Mouse (Mus musculus) CH12.LX (cell line): ENCODE measurements around the gene Higd1c. TPM values are rescaled to one million over a fixed set of nuclear protein-coding genes. Genes with fewer than 3 reads are reported as not detected.

Experiments
- DNase-seq: peaks from one replicate; pipeline ENCODE4 v3.0.0-alpha.2; 2013; ENCODE audit errors: extremely low read depth
- H3K27ac ChIP-seq: 2 replicates; pipeline ENCODE4 v1.5.1; 2012; ENCODE audit warnings: low read depth, mild to moderate bottlenecking, control low read depth, moderate library complexity; ENCODE audit not compliant: insufficient read depth
- H3K27me3 ChIP-seq: replicated peaks from 2 replicates; pipeline ENCODE3; 2012; ENCODE audit warnings: inconsistent platforms
- H3K36me3 ChIP-seq, 2 experiments: replicated peaks in 1 of 2; 2 replicates each; pipeline versions ENCODE3 to v1.6.1; 2012; ENCODE audit warnings: inconsistent platforms in 1 of 2, low read length in 1 of 2, mild to moderate bottlenecking in 1 of 2, mixed read lengths in 1 of 2, moderate library complexity in 1 of 2; ENCODE audit not compliant: control insufficient read depth in 1 of 2, insufficient read depth in 1 of 2
- H3K4me1 ChIP-seq, 2 experiments: 2 replicates each; pipeline ENCODE4 v1.6.1; 2012; ENCODE audit warnings: inconsistent platforms in 1 of 2, moderate library complexity in 1 of 2; ENCODE audit not compliant: insufficient read depth in 2 of 2, control insufficient read depth in 1 of 2
- H3K4me2 ChIP-seq: 2 replicates; pipeline ENCODE4 v1.6.1; 2012; ENCODE audit warnings: low read depth, mild to moderate bottlenecking, control low read depth; ENCODE audit not compliant: poor library complexity, insufficient read depth, severe bottlenecking
- H3K4me3 ChIP-seq, 3 experiments: fragments of 150-350 bp in 1 of 3; sonication (generic) in 1 of 3; replicated peaks in 1 of 3; 2 replicates each; pipeline versions ENCODE3 to v1.5.1; 2011 to 2012; ENCODE audit warnings: low read depth in 2 of 3, low read length in 2 of 3, mild to moderate bottlenecking in 2 of 3, moderate library complexity in 2 of 3, control low read depth in 1 of 3, improper control_type of control experiment in 1 of 3, inconsistent platforms in 1 of 3, mixed read lengths in 1 of 3; ENCODE audit not compliant: poor library complexity in 1 of 3
- H3K79me2 ChIP-seq: replicated peaks from 2 replicates; pipeline ENCODE4 v1.6.1; 2012; ENCODE audit warnings: mild to moderate bottlenecking, moderate library complexity; ENCODE audit not compliant: control insufficient read depth, poor library complexity, insufficient read depth, severe bottlenecking; ENCODE audit errors: extremely low read depth
- H3K9ac ChIP-seq: 2 replicates; pipeline ENCODE4 v1.6.1; 2012; ENCODE audit warnings: low read depth, mild to moderate bottlenecking, control low read depth, moderate library complexity; ENCODE audit not compliant: insufficient read depth
- H3K9me3 ChIP-seq: replicated peaks from 2 replicates; pipeline ENCODE3; 2012; ENCODE audit warnings: low read length, inconsistent platforms, mixed read lengths
- BHLHE40 ChIP-seq: IDR thresholded peaks from 2 replicates; pipeline ENCODE4 v1.6.1; 2011; ENCODE audit warnings: mild to moderate bottlenecking, low read depth, low read length, improper control_type of control experiment
- E2F4 ChIP-seq: IDR thresholded peaks from 2 replicates; pipeline ENCODE4 v1.6.1; 2011; ENCODE audit warnings: low read depth, low read length, improper control_type of control experiment; ENCODE audit not compliant: insufficient replicate concordance
- ELF1 ChIP-seq: IDR thresholded peaks from 2 replicates; pipeline ENCODE4 v1.6.1; 2014; ENCODE audit warnings: low read depth, mild to moderate bottlenecking, inconsistent platforms, low read length, improper control_type of control experiment
- ETS1 ChIP-seq: conservative IDR thresholded peaks from 2 replicates; pipeline ENCODE4 v1.6.1; 2012; ENCODE audit warnings: low read depth, mild to moderate bottlenecking, inconsistent platforms, low read length, improper control_type of control experiment, moderate library complexity
- GABPA ChIP-seq: IDR thresholded peaks from 2 replicates; pipeline ENCODE4 v1.6.1; 2012; ENCODE audit warnings: low read depth, low read length, improper control_type of control experiment, inconsistent platforms; ENCODE audit not compliant: insufficient replicate concordance
- IRF4 ChIP-seq: IDR thresholded peaks from 2 replicates; pipeline ENCODE4 v1.6.1; 2014; ENCODE audit warnings: low read depth, mild to moderate bottlenecking, inconsistent platforms, low read length, improper control_type of control experiment
- MEF2A ChIP-seq: IDR thresholded peaks from 2 replicates; pipeline ENCODE4 v1.6.1; 2014; ENCODE audit warnings: low read depth, mild to moderate bottlenecking, inconsistent platforms, low read length, improper control_type of control experiment, borderline replicate concordance
- MYC ChIP-seq: IDR thresholded peaks from 2 replicates; pipeline ENCODE4 v1.6.1; 2011; ENCODE audit warnings: low read depth, mild to moderate bottlenecking, improper control_type of control experiment, low read length
- NRF1 ChIP-seq: IDR thresholded peaks from 2 replicates; pipeline ENCODE4 v1.6.1; 2014; ENCODE audit warnings: low read depth, mild to moderate bottlenecking, inconsistent platforms, low read length, improper control_type of control experiment, moderate library complexity
- PAX5 ChIP-seq: IDR thresholded peaks from 2 replicates; pipeline ENCODE4 v1.6.1; 2012; ENCODE audit warnings: low read length, inconsistent platforms, mixed read lengths
- RCOR1 ChIP-seq: conservative IDR thresholded peaks from 2 replicates; pipeline ENCODE4 v1.6.1; 2012; ENCODE audit warnings: low read depth, mild to moderate bottlenecking, inconsistent platforms, low read length, improper control_type of control experiment
- TBP ChIP-seq: conservative IDR thresholded peaks from 2 replicates; pipeline ENCODE4 v1.6.1; 2011; ENCODE audit warnings: low read depth, low read length, improper control_type of control experiment
- USF1 ChIP-seq: IDR thresholded peaks from 2 replicates; pipeline ENCODE4 v1.6.1; 2014; ENCODE audit warnings: low read depth, mild to moderate bottlenecking, inconsistent platforms, low read length, improper control_type of control experiment
- dilution Hi-C: fragments of 300-500 bp; cut with MboI; formaldehyde crosslinking; loops from 2 replicates; pipeline ENCODE4 v1.14.3; 2020; ENCODE audit warnings: low sequenced_read_pairs; ENCODE audit not compliant: extremely low pct_unique_long_range_greater_than_20kb, extremely low pct_ligation_motif_present
- in situ Hi-C: fragments of 300-500 bp; cut with MboI; formaldehyde crosslinking; loops from 3 replicates; pipeline ENCODE4 v1.14.3; 2019; ENCODE audit warnings: low sequenced_read_pairs, low pct_ligation_motif_present, low pct_unique_long_range_greater_than_20kb, mixed read lengths
- polyA plus RNA-seq: library from polyadenylated mRNA; unstranded; fragments of >175 nt; gene quantifications from 2 replicates; pipeline ENCODE4 v1.2.1, GENCODE M21; 2012; ENCODE audit warnings: low read depth; ENCODE audit not compliant: insufficient read length
- total RNA-seq, 2 experiments: library from RNA; depleted of rRNA; stranded (reverse); fragments of 300-350 nt in 1 of 2; fragments of >200 nt in 1 of 2; gene quantifications; 2 replicates each; pipeline ENCODE4 v1.2.3; 2012 to 2014

The Higd1c gene
- total and polyA plus RNA-seq, 3 experiments, result not detected

GRCm38 (mm10) chr15:100385705-100386104 lies 21.4 kb downstream of the Higd1c start:
- H3K27ac ChIP-seq, result no peak overlapping the region
- dilution Hi-C loops, result no loop called here
- H3K27me3 ChIP-seq, result no peaks in the 10 kb centered on the region
- H3K36me3 ChIP-seq, result no peaks in the 10 kb centered on the region
- in situ Hi-C loops, result no loop called here
- no peaks in the 10 kb centered on the region for H3K79me2 ChIP-seq
- H3K4me3 ChIP-seq, result no peak overlapping the region
- DNase-seq, result no peak
- no peak overlapping the region for H3K9ac ChIP-seq
- no peak overlapping the region for H3K4me2 ChIP-seq
- H3K9me3 ChIP-seq, result no peaks in the 10 kb centered on the region
- TF ChIP-seq MYC (no peak), USF1 (no peak), PAX5 (no peak)
- H3K4me1 ChIP-seq, result peaks cover 16 to 28% of the 10 kb centered on the region in 2 experiments

- no peaks in the 10 kb centered on the region for H3K27me3 ChIP-seq
- H3K4me1 ChIP-seq, result peaks cover 16 to 28% of the 10 kb centered on the region in 2 experiments
- H3K27ac ChIP-seq, result no peak overlapping the region
- H3K4me2 ChIP-seq, result no peak overlapping the region
- DNase-seq, result no peak
- H3K79me2 ChIP-seq, result no peaks in the 10 kb centered on the region
- H3K9me3 ChIP-seq, result no peaks in the 10 kb centered on the region
- no peak for TF ChIP-seq TBP
- TF ChIP-seq ELF1, result no peak
- TF ChIP-seq GABPA, result no peak
- no peak for TF ChIP-seq E2F4
- peaks cover 0 to 5% of the 10 kb centered on the region in 2 experiments for H3K36me3 ChIP-seq
- no peak overlapping the region for H3K4me3 ChIP-seq
- no peak overlapping the region for H3K9ac ChIP-seq
- in situ Hi-C loops, result no loop called here
- dilution Hi-C loops, result no loop called here
These were observed 23.3 kb downstream of the Higd1c start for GRCm38 (mm10) chr15:100387544-100388223.

GRCm38 (mm10) chr15:100388224-100388835 lies 24.0 kb downstream of the Higd1c start:
- H3K4me1 ChIP-seq, result peaks cover 16 to 28% of the 10 kb centered on the region in 2 experiments
- H3K4me3 ChIP-seq, result no peak overlapping the region
- no peaks in the 10 kb centered on the region for H3K9me3 ChIP-seq
- in situ Hi-C loops (no loop called here), dilution Hi-C loops (no loop called here)
- peak; percentile 63 for DNase-seq
- no peaks in the 10 kb centered on the region for H3K79me2 ChIP-seq
- H3K4me2 ChIP-seq, result no peak overlapping the region
- TF ChIP-seq ETS1 (0 out of 2 replicates have a peak, but pooled peaks have one; percentile 25), BHLHE40 (peak; percentile 74), IRF4 (no peak), NRF1 (peak; percentile 67), RCOR1 (no peak), MEF2A (peak; percentile 78; the same call in 1 of the 2 replicates)
- TF ChIP-seq, all 38 proteins: peak for 4
- Histone ChIP-seq H3K36me3 (peaks cover 0 to 11% of the 10 kb centered on the region in 2 experiments), H3K9ac (no peak overlapping the region), H3K27ac (no peak overlapping the region), H3K27me3 (no peaks in the 10 kb centered on the region)
